Mouse (Mus musculus): ENCODE data around the gene Grip2. TPM values are rescaled to one million over a fixed set of nuclear protein-coding genes. Genes with fewer than 3 reads are reported as not detected.

Grip2 gene
- polyA plus RNA-seq, 1 experiment from 2014 or later, result 0.45 TPM

DNA sequence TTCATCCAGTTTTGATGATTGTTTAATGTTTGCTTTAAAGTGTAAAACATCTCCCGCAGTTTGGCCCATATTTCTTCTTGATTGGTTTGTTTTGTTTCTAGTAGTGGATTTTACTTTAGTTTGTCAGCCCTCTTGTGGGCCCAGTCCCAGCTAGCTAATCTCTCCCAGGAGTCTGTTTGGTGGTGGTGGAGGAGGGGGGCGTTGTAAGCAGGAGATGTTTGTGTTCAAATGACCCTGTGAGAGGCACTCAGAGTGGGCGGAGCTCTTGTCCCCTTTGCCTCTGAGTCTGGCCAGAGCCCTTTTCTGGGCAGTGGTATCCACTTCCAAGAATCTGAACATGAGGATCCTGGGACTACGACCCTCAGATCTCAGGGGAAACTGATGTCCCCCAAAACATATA is 83.2 kb downstream of the Grip2 start:
- peaks cover 40% of the 10 kb centered on the region for H3K36me3 ChIP-seq
- H3K4me3 ChIP-seq (replicated peaks), result no peak overlapping the region
- no peak overlapping the region for H3K4me2 ChIP-seq (replicated peaks)
- H3K9ac ChIP-seq, result no peak overlapping the region
- H3K4me1 ChIP-seq (replicated peaks), result no peaks in the 10 kb centered on the region
- 43% methylated on average over 4 of the region's 4 CpGs for WGBS
- no peak overlapping the region for H3K27ac ChIP-seq
- no peak for ATAC-seq
- H3K9me3 ChIP-seq, result no peaks in the 10 kb centered on the region
- no peaks in the 10 kb centered on the region for H3K27me3 ChIP-seq (replicated peaks)

DNA sequence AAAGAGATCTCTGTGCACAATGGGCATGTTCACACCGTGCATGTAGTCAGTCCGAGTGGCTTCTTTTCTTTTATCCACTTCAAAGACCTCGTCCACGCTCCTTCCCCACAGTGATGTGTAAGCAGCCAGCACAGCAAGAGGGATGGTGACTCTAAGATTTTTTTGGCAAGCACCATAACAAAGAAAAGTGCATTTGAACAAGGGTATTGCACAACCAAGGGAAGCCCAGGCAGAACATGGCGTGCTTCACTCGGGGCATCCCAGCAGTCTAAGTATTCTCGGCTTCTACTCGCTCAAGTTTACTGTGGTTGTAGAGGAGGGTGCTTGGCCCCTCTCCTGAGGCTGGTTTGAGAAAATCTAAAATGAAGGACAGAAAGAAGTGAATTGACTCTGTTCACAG is 84.1 kb downstream of the Grip2 start:
- Histone ChIP-seq H3K9ac (no peak overlapping the region), H3K9me3 (no peaks in the 10 kb centered on the region), H3K4me1 (replicated peaks) (peaks cover under 1% of the 10 kb centered on the region), H3K4me3 (replicated peaks) (no peak overlapping the region), H3K36me3 (peaks cover 38% of the 10 kb centered on the region), H3K4me2 (replicated peaks) (no peak overlapping the region), H3K27me3 (replicated peaks) (no peaks in the 10 kb centered on the region), H3K27ac (no peak overlapping the region)
- ATAC-seq, result no peak
- WGBS, result 88% methylated on average over 8 of the region's 8 CpGs

DNA sequence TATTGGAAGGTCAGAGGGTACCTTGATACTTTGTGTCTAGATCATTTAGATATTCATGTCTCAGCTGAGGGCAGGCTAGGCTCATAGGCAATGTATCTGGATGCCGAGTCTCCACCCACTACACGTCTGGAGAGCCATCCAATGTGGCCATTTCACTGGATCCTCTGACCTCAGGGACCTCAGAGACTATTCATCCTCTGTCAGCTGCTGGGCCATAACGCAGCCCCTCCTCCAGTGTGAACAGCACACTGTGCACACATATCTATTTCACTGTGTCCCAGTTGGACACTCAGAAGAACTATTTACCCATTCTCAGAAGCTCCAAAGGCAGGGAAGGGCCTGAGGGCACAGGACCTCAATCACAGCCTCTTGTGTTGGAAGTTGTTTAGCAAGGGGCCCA is 84.6 kb downstream of the Grip2 start:
- 51% methylated on average over 3 of the region's 3 CpGs for WGBS
- peaks cover 35% of the 10 kb centered on the region for H3K36me3 ChIP-seq

DNA sequence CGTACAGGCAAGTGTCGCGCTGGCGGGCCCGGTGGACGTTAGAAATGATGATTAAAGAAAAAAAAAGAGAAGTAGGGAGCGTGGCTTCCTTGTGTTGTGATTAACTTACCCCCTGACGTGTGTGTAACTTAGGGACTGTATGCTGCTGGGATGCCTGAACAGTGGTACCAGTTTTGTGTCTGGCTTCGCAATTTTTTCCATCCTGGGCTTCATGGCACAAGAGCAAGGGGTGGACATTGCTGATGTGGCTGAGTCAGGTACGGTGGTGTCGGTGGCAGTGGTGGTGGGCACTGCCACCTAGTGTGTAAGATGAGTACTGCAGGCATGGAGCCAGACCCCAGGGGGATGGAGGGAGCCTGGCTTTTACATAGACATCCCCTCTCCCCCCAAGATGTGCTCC is 86.0 kb downstream of the Grip2 start:
- no peak overlapping the region for H3K4me2 ChIP-seq (replicated peaks)
- no peaks in the 10 kb centered on the region for H3K9me3 ChIP-seq
- H3K9ac ChIP-seq, result no peak overlapping the region
- no peak overlapping the region for H3K27ac ChIP-seq
- 65% methylated on average over 11 of the region's 11 CpGs for WGBS
- no peak overlapping the region for H3K4me3 ChIP-seq (replicated peaks)
- peak; percentile 59 for ATAC-seq
- peaks cover 36% of the 10 kb centered on the region for H3K36me3 ChIP-seq
- H3K27me3 ChIP-seq (replicated peaks), result no peaks in the 10 kb centered on the region
- H3K4me1 ChIP-seq (replicated peaks), result peaks cover 14% of the 10 kb centered on the region

More for the DNA sequence above, 84.6 kb downstream of the Grip2 start:
- no peak overlapping the region for H3K4me3 ChIP-seq (replicated peaks)
- H3K27ac ChIP-seq, result no peak overlapping the region
- H3K9ac ChIP-seq, result no peak overlapping the region
- H3K27me3 ChIP-seq (replicated peaks), result no peaks in the 10 kb centered on the region
- no peak for ATAC-seq
- no peaks in the 10 kb centered on the region for H3K9me3 ChIP-seq
- H3K4me2 ChIP-seq (replicated peaks), result no peak overlapping the region
- peaks cover 6% of the 10 kb centered on the region for H3K4me1 ChIP-seq (replicated peaks)

GRCm38 (mm10) chr6:91738058-91738457 is 89.0 kb downstream of the Grip2 start:
- 36% methylated on average over 5 of the region's 5 CpGs for WGBS
- Histone ChIP-seq H3K27ac (peak overlapping the region; percentile 48; the same call in 1 of the 2 replicates), H3K4me3 (replicated peaks) (no peak overlapping the region), H3K36me3 (peaks cover 36% of the 10 kb centered on the region), H3K4me2 (replicated peaks) (no peak overlapping the region), H3K27me3 (replicated peaks) (no peaks in the 10 kb centered on the region), H3K9me3 (no peaks in the 10 kb centered on the region), H3K9ac (no peak overlapping the region), H3K4me1 (replicated peaks) (peaks cover 14% of the 10 kb centered on the region)
- ATAC-seq, result peak; percentile 78

- Histone ChIP-seq H3K36me3 (peaks cover 33% of the 10 kb centered on the region), H3K4me3 (replicated peaks) (no peak overlapping the region), H3K4me1 (replicated peaks) (peaks cover 14% of the 10 kb centered on the region), H3K27ac (no peak overlapping the region), H3K4me2 (replicated peaks) (no peak overlapping the region), H3K9me3 (no peaks in the 10 kb centered on the region), H3K27me3 (replicated peaks) (no peaks in the 10 kb centered on the region), H3K9ac (no peak overlapping the region)
- WGBS, result 85% methylated on average over 7 of the region's 7 CpGs
- no peak for ATAC-seq
These were observed 89.6 kb downstream of the Grip2 start for GRCm38 (mm10) chr6:91737451-91737850.

- Histone ChIP-seq H3K27ac (no peak overlapping the region), H3K27me3 (replicated peaks) (no peaks in the 10 kb centered on the region), H3K4me3 (replicated peaks) (no peak overlapping the region), H3K4me1 (replicated peaks) (peaks cover 14% of the 10 kb centered on the region), H3K9ac (0 out of 2 replicates have a peak overlapping the region, but pooled peaks have one; percentile 10), H3K4me2 (replicated peaks) (no peak overlapping the region), H3K9me3 (no peaks in the 10 kb centered on the region), H3K36me3 (peaks cover 23% of the 10 kb centered on the region)
- ATAC-seq, result no peak
- WGBS, result 43% methylated on average over 5 of the region's 5 CpGs
These were observed 90.6 kb downstream of the Grip2 start for GRCm38 (mm10) chr6:91736471-91736870.

DNA sequence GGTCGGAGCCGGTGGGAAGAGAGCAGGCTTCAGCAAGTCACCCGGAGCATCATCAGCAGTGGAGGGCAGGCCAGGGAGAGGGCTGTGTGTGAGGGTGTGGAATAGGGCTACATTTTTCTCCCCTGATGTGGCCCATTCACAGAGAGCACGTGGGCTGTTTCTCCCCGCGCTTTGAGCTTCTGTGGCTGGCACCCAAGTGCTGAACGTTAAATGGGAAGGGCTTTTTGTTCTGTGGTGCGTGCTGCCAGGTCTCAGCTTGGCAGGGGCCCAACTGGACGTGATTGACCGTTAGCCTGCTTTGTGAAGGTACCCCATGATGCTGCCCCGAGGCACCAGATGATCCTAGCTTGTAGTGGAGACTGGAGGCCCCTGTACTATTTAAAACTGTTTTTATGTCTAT is 94.9 kb downstream of the Grip2 start:
- H3K9ac ChIP-seq, result no peak overlapping the region
- no peak for ATAC-seq
- H3K9me3 ChIP-seq, result no peaks in the 10 kb centered on the region
- no peak overlapping the region for H3K4me3 ChIP-seq (replicated peaks)
- H3K4me2 ChIP-seq (replicated peaks), result no peak overlapping the region
- peaks cover 23% of the 10 kb centered on the region for H3K36me3 ChIP-seq
- no peaks in the 10 kb centered on the region for H3K27me3 ChIP-seq (replicated peaks)
- WGBS, result 89% methylated on average over 11 of the region's 11 CpGs
- no peak overlapping the region for H3K27ac ChIP-seq
- H3K4me1 ChIP-seq (replicated peaks), result peaks cover 30% of the 10 kb centered on the region

DNA sequence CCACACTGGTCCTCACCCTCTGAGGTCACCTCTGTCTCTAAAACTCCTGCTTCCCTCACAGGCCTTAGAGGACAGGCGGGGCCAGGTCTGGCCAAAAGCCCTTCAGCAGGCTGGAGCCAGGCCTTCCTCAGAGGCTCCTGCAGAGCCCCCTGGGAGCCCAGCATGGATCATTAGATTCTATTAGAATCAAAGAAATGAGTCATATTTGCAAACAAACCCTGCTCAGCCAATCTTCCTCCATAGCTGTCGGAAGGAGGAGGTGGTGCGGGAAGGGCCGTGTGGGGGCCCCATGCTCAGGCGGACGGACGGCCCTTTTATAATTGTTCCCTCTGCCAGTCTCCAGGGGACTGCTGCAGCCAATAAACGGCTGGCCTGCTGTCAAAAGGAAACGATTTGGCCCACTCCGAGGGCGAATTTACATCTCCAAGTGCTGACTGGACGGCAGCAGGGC is 97.3 kb downstream of the Grip2 start:
- H3K4me2 ChIP-seq (replicated peaks), result no peak overlapping the region; the same call in 1 of the 2 replicates
- H3K27ac ChIP-seq, result peak overlapping the region; percentile 83
- peaks cover 16% of the 10 kb centered on the region for H3K36me3 ChIP-seq
- peak; percentile 80 for ATAC-seq
- WGBS, result 19% methylated on average over 12 of the region's 12 CpGs
- H3K27me3 ChIP-seq (replicated peaks), result no peaks in the 10 kb centered on the region
- H3K9me3 ChIP-seq, result no peaks in the 10 kb centered on the region
- H3K4me3 ChIP-seq (replicated peaks), result no peak overlapping the region
- H3K4me1 ChIP-seq (replicated peaks), result peaks cover 23% of the 10 kb centered on the region
- peak overlapping the region; percentile 10 for H3K9ac ChIP-seq

DNA sequence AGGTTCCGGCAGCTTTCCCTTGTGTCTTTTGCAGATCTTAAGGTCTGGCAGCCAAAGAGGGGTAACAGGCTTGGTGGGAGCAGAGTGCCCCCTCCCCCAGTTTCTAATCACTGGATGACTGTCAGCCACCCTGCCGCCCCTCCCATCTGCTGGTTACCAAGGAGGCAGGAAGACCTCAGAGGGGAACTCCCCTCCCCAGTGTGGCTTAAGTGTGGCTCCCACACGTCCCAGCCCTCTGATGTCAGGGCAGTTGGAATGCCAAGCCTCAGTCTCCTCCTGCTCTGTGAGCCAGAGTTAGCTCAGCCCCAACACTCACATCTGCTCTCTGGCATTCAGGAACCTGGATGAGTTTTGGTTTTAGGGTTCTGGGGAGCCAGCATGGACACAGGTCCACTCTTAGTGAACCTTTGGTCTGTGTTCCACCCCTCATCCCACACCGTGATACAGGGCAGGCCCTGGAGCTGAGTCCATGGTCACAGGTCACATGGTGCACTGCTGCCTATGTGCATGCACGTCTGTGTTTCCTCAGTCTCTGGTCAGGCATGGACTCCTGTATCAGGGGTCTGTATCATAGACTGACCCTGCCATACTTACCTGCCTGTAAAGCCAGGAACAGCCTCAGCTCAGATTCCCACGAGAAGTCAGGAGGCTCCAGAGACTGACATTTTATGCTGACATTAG is 98.0 kb downstream of the Grip2 start:
- no peak overlapping the region for H3K4me3 ChIP-seq (replicated peaks)
- H3K9me3 ChIP-seq, result no peaks in the 10 kb centered on the region
- H3K4me1 ChIP-seq (replicated peaks), result peaks cover 23% of the 10 kb centered on the region
- WGBS, result 40% methylated on average over 6 of the region's 6 CpGs
- H3K4me2 ChIP-seq (replicated peaks), result no peak overlapping the region
- H3K27ac ChIP-seq, result peak overlapping the region; percentile 83
- peaks cover 21% of the 10 kb centered on the region for H3K36me3 ChIP-seq
- H3K9ac ChIP-seq, result peak overlapping the region; percentile 10; the same call in 1 of the 2 replicates
- peak; percentile 69 for ATAC-seq
- no peaks in the 10 kb centered on the region for H3K27me3 ChIP-seq (replicated peaks)

DNA sequence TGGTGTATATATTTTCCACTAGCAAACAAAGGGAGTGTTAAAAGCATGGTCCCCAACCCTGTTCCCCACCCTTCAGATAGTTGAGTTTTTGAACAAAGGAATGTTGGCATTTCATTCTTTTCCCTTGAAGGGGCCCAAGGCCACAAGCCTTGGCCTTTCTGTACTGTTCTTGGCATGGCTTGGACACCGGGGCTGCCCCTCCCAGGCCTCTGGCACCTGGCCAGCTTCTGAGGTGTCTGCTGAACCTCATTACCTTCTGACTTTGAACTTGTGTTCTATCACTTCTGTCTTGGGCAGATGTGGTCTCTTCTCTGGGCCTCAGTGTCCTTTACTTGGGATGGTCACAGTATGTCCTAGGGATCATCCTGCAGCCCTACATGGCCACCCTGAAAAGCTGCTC is 99.7 kb downstream of the Grip2 start:
- Histone ChIP-seq H3K9me3 (no peaks in the 10 kb centered on the region), H3K4me3 (replicated peaks) (no peak overlapping the region), H3K27me3 (replicated peaks) (no peaks in the 10 kb centered on the region), H3K9ac (no peak overlapping the region), H3K36me3 (peaks cover 36% of the 10 kb centered on the region), H3K4me1 (replicated peaks) (peaks cover 23% of the 10 kb centered on the region), H3K27ac (no peak overlapping the region), H3K4me2 (replicated peaks) (no peak overlapping the region)
- WGBS, result 45% methylated on average over 1 of the region's 1 CpGs
- no peak for ATAC-seq

DNA sequence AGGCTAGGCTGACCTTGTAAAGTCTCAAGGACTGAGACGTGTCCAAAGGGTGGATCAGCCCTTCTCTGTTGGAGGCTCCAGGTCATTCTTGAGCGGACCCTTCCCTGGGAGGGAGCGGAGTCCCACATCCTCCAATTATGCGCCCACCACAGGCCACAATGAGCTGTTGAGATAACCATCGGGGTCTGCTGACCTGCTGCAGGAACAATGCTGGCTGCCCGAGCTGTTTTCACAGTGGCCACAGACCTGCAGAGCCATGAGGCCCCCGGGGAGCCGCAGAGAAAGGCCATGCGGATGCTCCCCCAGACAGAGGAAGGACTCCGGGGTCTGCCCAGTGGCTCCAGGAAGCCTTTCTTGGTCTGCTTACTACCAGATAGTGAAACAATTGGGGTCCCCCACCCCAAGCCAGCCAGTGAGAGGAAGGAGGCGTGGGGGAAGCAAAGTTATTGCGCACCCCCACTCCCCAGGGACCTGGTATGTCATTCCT is 105.8 kb downstream of the Grip2 start:
- peaks cover 26% of the 10 kb centered on the region for H3K36me3 ChIP-seq
- no peaks in the 10 kb centered on the region for H3K9me3 ChIP-seq
- WGBS, result 63% methylated on average over 12 of the region's 12 CpGs
- no peak for ATAC-seq
- H3K27ac ChIP-seq, result no peak overlapping the region
- H3K27me3 ChIP-seq (replicated peaks), result no peaks in the 10 kb centered on the region
- no peak overlapping the region for H3K9ac ChIP-seq
- no peak overlapping the region for H3K4me2 ChIP-seq (replicated peaks)
- H3K4me1 ChIP-seq (replicated peaks), result peaks cover 21% of the 10 kb centered on the region
- no peak overlapping the region for H3K4me3 ChIP-seq (replicated peaks)
